Mouse (Mus musculus): Measurements from ENCODE around the gene Gm9913.

Gm9913 gene

GRCm38 (mm10) chr2:125496696-125497095, 8.2 kb upstream of the Gm9913 start:
- DNase-seq (ENCODE audit: low spot score) = no peak

GRCm38 (mm10) chr2:125498216-125498615, 6.7 kb upstream of the Gm9913 start:
- no peak for DNase-seq (ENCODE audit: low spot score)

- no peak for DNase-seq (ENCODE audit: low spot score)
These were observed 3.4 kb upstream of the Gm9913 start for GRCm38 (mm10) chr2:125501526-125501925.

- DNase-seq (ENCODE audit: low spot score) = no peak
These were observed 942 bp downstream of the Gm9913 start for GRCm38 (mm10) chr2:125505746-125506315.

- DNase-seq (ENCODE audit: low spot score) = peak; percentile 21
These were observed 1.6 kb downstream of the Gm9913 start for GRCm38 (mm10) chr2:125506316-125507054.

- no peak for DNase-seq (ENCODE audit: low spot score)
These were observed 3.0 kb downstream of the Gm9913 start, which contains the start of gene Fbn1 for GRCm38 (mm10) chr2:125507893-125508292. Fbn1 (minus strand) TSS chr2:125507993.

- DNase-seq (ENCODE audit: low spot score) = no peak
These were observed 3.5 kb downstream of the Gm9913 start for GRCm38 (mm10) chr2:125508381-125508780.

GRCm38 (mm10) chr2:125510752-125511151, 5.9 kb downstream of the Gm9913 start:
- no peak for DNase-seq (ENCODE audit: low spot score)

GRCm38 (mm10) chr2:125511898-125512297, 7.0 kb downstream of the Gm9913 start:
- DNase-seq (ENCODE audit: low spot score) = no peak

- DNase-seq (ENCODE audit: low spot score) = no peak
These were observed 7.7 kb downstream of the Gm9913 start for GRCm38 (mm10) chr2:125512544-125512943.

GRCm38 (mm10) chr2:125514391-125514790, 9.5 kb downstream of the Gm9913 start:
- DNase-seq (ENCODE audit: low spot score) = no peak

GRCm38 (mm10) chr2:125515291-125516057, 10.6 kb downstream of the Gm9913 start:
- no peak for DNase-seq (ENCODE audit: low spot score)

- DNase-seq (ENCODE audit: low spot score) = no peak
These were observed 11.7 kb downstream of the Gm9913 start for GRCm38 (mm10) chr2:125516594-125516993.

GRCm38 (mm10) chr2:125525484-125525883, 20.6 kb downstream of the Gm9913 start:
- no peak for DNase-seq (ENCODE audit: low spot score)

GRCm38 (mm10) chr2:125526566-125526965, 21.7 kb downstream of the Gm9913 start:
- DNase-seq (ENCODE audit: low spot score) = no peak

- no peak for DNase-seq (ENCODE audit: low spot score)
These were observed 25.8 kb downstream of the Gm9913 start for GRCm38 (mm10) chr2:125530665-125531064.

- no peak for DNase-seq (ENCODE audit: low spot score)
These were observed 34.8 kb downstream of the Gm9913 start for GRCm38 (mm10) chr2:125539640-125540039.

- no peak for DNase-seq (ENCODE audit: low spot score)
These were observed 35.7 kb downstream of the Gm9913 start for GRCm38 (mm10) chr2:125540579-125540978.

GRCm38 (mm10) chr2:125541451-125541850, 36.6 kb downstream of the Gm9913 start:
- DNase-seq (ENCODE audit: low spot score) = no peak

- DNase-seq (ENCODE audit: low spot score) = no peak
These were observed 38.8 kb downstream of the Gm9913 start for GRCm38 (mm10) chr2:125543646-125544045.

GRCm38 (mm10) chr2:125544986-125545385, 40.1 kb downstream of the Gm9913 start:
- DNase-seq (ENCODE audit: low spot score) = no peak

- DNase-seq (ENCODE audit: low spot score) = no peak
These were observed 44.1 kb downstream of the Gm9913 start for GRCm38 (mm10) chr2:125548806-125549578.

Data from urinary bladder, postnatal 10 days (tissue).